Mouse (Mus musculus) ovary, adult 18-20 months (tissue): ENCODE results near the gene Dpp9.

Experiments
- DNase-seq: peaks from one replicate; pipeline ENCODE4 v3.0.0; 2022; ENCODE audit warnings: low spot score, mixed read lengths

Dpp9 gene

GRCm38 (mm10) chr17:56182975-56183657 is 35.6 kb downstream of the Dpp9 start:
- DNase-seq, result no peak

GRCm38 (mm10) chr17:56175416-56175815 is 43.3 kb downstream of the Dpp9 start:
- no peak for DNase-seq

GRCm38 (mm10) chr17:56173401-56174046 is 45.2 kb downstream of the Dpp9 start:
- DNase-seq, result no peak

GRCm38 (mm10) chr17:56171881-56172280 is 46.8 kb downstream of the Dpp9 start:
- DNase-seq, result no peak

GRCm38 (mm10) chr17:56171456-56171855 is 47.2 kb downstream of the Dpp9 start:
- no peak for DNase-seq

- DNase-seq, result no peak
These were observed 48.1 kb downstream of the Dpp9 start for GRCm38 (mm10) chr17:56170636-56171035.

- no peak for DNase-seq
These were observed 48.9 kb downstream of the Dpp9 start for GRCm38 (mm10) chr17:56169830-56170229.

- no peak for DNase-seq
These were observed 53.0 kb downstream of the Dpp9 start for GRCm38 (mm10) chr17:56165671-56166070.

- no peak for DNase-seq
These were observed 54.2 kb downstream of the Dpp9 start for GRCm38 (mm10) chr17:56164510-56164909.

- no peak for DNase-seq
These were observed 55.1 kb downstream of the Dpp9 start for GRCm38 (mm10) chr17:56163523-56164102.

- peak; percentile 93 for DNase-seq
These were observed 56.4 kb downstream of the Dpp9 start, which contains the start of gene Tnfaip8l1 for GRCm38 (mm10) chr17:56162231-56162774. Tnfaip8l1 (plus strand) TSS chr17:56162477.

GRCm38 (mm10) chr17:56159729-56160128 is 59.0 kb downstream of the Dpp9 start:
- DNase-seq, result no peak

- DNase-seq, result peak; percentile 67
These were observed 65.1 kb downstream of the Dpp9 start for GRCm38 (mm10) chr17:56153643-56154042.

GRCm38 (mm10) chr17:56149897-56150296 is 68.8 kb downstream of the Dpp9 start:
- no peak for DNase-seq

GRCm38 (mm10) chr17:56148790-56149618 is 69.7 kb downstream of the Dpp9 start:
- no peak for DNase-seq

- DNase-seq, result no peak
These were observed 70.4 kb downstream of the Dpp9 start for GRCm38 (mm10) chr17:56148280-56148679.

- DNase-seq, result no peak
These were observed 71.3 kb downstream of the Dpp9 start for GRCm38 (mm10) chr17:56147420-56147819.

- DNase-seq, result no peak
These were observed 72.6 kb downstream of the Dpp9 start for GRCm38 (mm10) chr17:56146131-56146530.

GRCm38 (mm10) chr17:56144546-56144945 is 74.2 kb downstream of the Dpp9 start:
- no peak for DNase-seq

GRCm38 (mm10) chr17:56141702-56142605 is 76.8 kb downstream of the Dpp9 start:
- no peak for DNase-seq
